Mouse (Mus musculus): ENCODE measurements around the gene Swt1. TPM values are rescaled to one million over a fixed set of nuclear protein-coding genes. Genes with fewer than 3 reads are reported as not detected.

Gene Swt1
- polyA plus RNA-seq (2017; shearing (Covaris generic)), result 10 to 100 TPM; 31.4 to 37.2 TPM

GRCm38 (mm10) chr1:151428263-151429221, at the start of gene Swt1, which contains the start of gene Trmt1l:
Gene Swt1, minus strand, starts transcription at chr1:151428455.
Gene Trmt1l, plus strand, starts transcription at chr1:151428542.

GRCm38 (mm10) chr1:151344283-151345108, 83.8 kb downstream of the Swt1 start, which contains the start of gene Ivns1abp:
Gene Ivns1abp, plus strand, starts transcription at chr1:151344477.

Other genes starting within 250 kb of the Swt1 start
- gene Gm47985, start 245.9 kb downstream of the Swt1 start, polyA plus RNA-seq (2017; shearing (Covaris generic)), result under 1 TPM in 1 of 2 experiments, not detected in 1; 0.38 TPM
- gene Gm8947, start 236.1 kb downstream of the Swt1 start, polyA plus RNA-seq (2017; shearing (Covaris generic)), result under 1 TPM in 1 of 2 experiments, not detected in 1; 0.14 TPM
- gene Gm47995, start 230.0 kb downstream of the Swt1 start, polyA plus RNA-seq (2017; shearing (Covaris generic)), result not detected
- gene 3110040M04Rik, start 224.3 kb downstream of the Swt1 start, polyA plus RNA-seq (2017; shearing (Covaris generic)), result under 1 TPM in 1 of 2 experiments, not detected in 1; 0.23 TPM
- gene Gm47996, start 218.3 kb downstream of the Swt1 start, polyA plus RNA-seq (2017; shearing (Covaris generic)), result not detected
- 100 to 1,000 TPM; 159 to 185 TPM for gene Ivns1abp, start 84.0 kb downstream of the Swt1 start, polyA plus RNA-seq (2017; shearing (Covaris generic))
- 10 to 100 TPM; 68.0 to 68.5 TPM for gene Trmt1l, start 87 bp upstream of the Swt1 start, polyA plus RNA-seq (2017; shearing (Covaris generic))
- 10 to 100 TPM; 58.8 to 78.0 TPM for gene Rnf2, start 72.5 kb upstream of the Swt1 start, polyA plus RNA-seq (2017; shearing (Covaris generic))
- 10 to 100 TPM; 12.2 to 85.9 TPM for gene Fam129a, start 142.7 kb upstream of the Swt1 start, polyA plus RNA-seq (2017; shearing (Covaris generic))

All from activated CD4-positive, CD25-positive, alpha-beta regulatory T cell (primary cell).